Mouse (Mus musculus) limb, embryonic 14.5 days (tissue): Measurements from ENCODE around the gene Sympk. TPM values are rescaled to one million over a fixed set of nuclear protein-coding genes. Genes with fewer than 3 reads are reported as not detected.
A peak's percentile ranks its signal among the peaks of the same experiment; 100 is the strongest.

Experiments
- ATAC-seq: fragments of 200-750 bp; cut with Nextera tagmentation; 2 replicates; pipeline ENCODE4 v1.8.0; 2017; ENCODE audit warnings: low read depth, moderate number of reproducible peaks, moderate TSS enrichment; ENCODE audit not compliant: low FRiP score
- DNase-seq: peaks from one replicate; pipeline ENCODE4 v3.0.0-alpha.2; 2015; ENCODE audit warnings: low spot score
- H3K27ac ChIP-seq: fragments of 300-500 bp; sonication (generic); replicated peaks from 2 replicates; pipeline ENCODE4 v1.5.1; 2014; ENCODE audit warnings: low read depth, mild to moderate bottlenecking, low read length, moderate library complexity, mixed read lengths
- H3K27me3 ChIP-seq: fragments of 300-500 bp; sonication (generic); 2 replicates; pipeline ENCODE4 v1.6.1; 2014; ENCODE audit warnings: low read length, mixed read lengths; ENCODE audit not compliant: control insufficient read depth, insufficient read depth
- H3K36me3 ChIP-seq: fragments of 300-500 bp; sonication (generic); 2 replicates; pipeline ENCODE4 v1.6.1; 2014; ENCODE audit warnings: mild to moderate bottlenecking, low read length, moderate library complexity, mixed read lengths; ENCODE audit not compliant: control insufficient read depth, insufficient read depth
- H3K4me1 ChIP-seq: fragments of 300-500 bp; sonication (generic); 2 replicates; pipeline ENCODE4 v1.6.1; 2014; ENCODE audit warnings: antibody characterized with exemption, low read length, mixed read lengths; ENCODE audit not compliant: control insufficient read depth, insufficient read depth
- H3K4me2 ChIP-seq: fragments of 300-500 bp; sonication (generic); replicated peaks from 2 replicates; pipeline ENCODE4 v1.6.1; 2014; ENCODE audit warnings: low read depth, mild to moderate bottlenecking, low read length, moderate library complexity; ENCODE audit not compliant: severe bottlenecking
- H3K4me3 ChIP-seq: fragments of 300-500 bp; sonication (generic); replicated peaks from 2 replicates; pipeline ENCODE4 v1.5.1; 2014; ENCODE audit warnings: low read length
- H3K9ac ChIP-seq: fragments of 300-500 bp; sonication (generic); 2 replicates; pipeline ENCODE4 v1.6.1; 2014; ENCODE audit warnings: mild to moderate bottlenecking, low read depth, low read length, moderate library complexity; ENCODE audit not compliant: severe bottlenecking
- H3K9me3 ChIP-seq: fragments of 300-500 bp; sonication (generic); 2 replicates; pipeline ENCODE4 v1.6.1; 2016; ENCODE audit warnings: low read length; ENCODE audit not compliant: control insufficient read depth
- POLR2A ChIP-seq: fragments of 200-500 bp; IDR thresholded peaks from 2 replicates; pipeline ENCODE4 v1.8.0; 2012; ENCODE audit warnings: inconsistent platforms, mild to moderate bottlenecking, moderate library complexity, borderline replicate concordance; ENCODE audit not compliant: insufficient read depth, insufficient read length; ENCODE audit errors: extremely low read depth
- WGBS: fragments of 180-500 bp; shearing (Covaris S2); extraction: QIAGEN DNeasy Blood & Tissue Kit; methylation state at CpG from one replicate; pipeline ENCODE4 v1.1.7; 2014; 5-methylcytosine and 5-hydroxymethylcytosine counted together
- polyA plus RNA-seq, 2 experiments: library from polyadenylated mRNA; depleted of rRNA in 1 of 2; stranded (reverse) in 1 of 2; unstranded in 1 of 2; fragments of >200 nt; fragmentation: Nextera tagmentation in 1 of 2; extraction: Ambion mirVana in 1 of 2; gene quantifications; 2 replicates each; pipeline versions ENCODE4 v1.2.1 to v1.2.3; 2012 to 2014

The Sympk gene
- polyA plus RNA-seq, 2 experiments = 23.0 to 97.0 TPM

DNA sequence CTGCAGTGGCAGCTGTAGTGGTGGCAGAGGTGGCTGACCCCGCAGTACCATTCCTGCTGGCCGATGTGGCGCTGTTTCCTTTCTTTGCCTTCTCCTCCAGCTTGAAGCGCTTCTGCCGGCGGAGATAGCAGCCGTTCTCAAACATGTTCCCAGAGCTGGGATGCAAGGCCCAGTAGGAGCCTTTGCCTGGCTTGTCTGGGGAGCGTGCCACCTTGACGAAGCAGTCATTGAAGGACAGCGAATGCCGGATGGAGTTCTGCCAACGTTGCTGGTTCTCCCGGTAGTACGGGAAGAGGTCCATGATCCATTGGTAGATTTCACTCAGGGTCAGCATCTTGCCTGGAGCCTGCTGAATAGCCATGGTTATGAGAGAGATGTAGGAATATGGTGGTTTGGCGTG lies 9.7 kb upstream of the Sympk start:
- no peak for TF ChIP-seq POLR2A
- Histone ChIP-seq H3K9me3 (no peaks in the 10 kb centered on the region), H3K4me3 (no peak overlapping the region), H3K27me3 (no peaks in the 10 kb centered on the region), H3K4me2 (no peak overlapping the region), H3K4me1 (peaks cover 13% of the 10 kb centered on the region), H3K36me3 (no peaks in the 10 kb centered on the region), H3K9ac (no peak overlapping the region), H3K27ac (no peak overlapping the region)
- 62% methylated on average over 13 of the region's 15 CpGs for WGBS
- ATAC-seq (no peak), DNase-seq (no peak)

DNA sequence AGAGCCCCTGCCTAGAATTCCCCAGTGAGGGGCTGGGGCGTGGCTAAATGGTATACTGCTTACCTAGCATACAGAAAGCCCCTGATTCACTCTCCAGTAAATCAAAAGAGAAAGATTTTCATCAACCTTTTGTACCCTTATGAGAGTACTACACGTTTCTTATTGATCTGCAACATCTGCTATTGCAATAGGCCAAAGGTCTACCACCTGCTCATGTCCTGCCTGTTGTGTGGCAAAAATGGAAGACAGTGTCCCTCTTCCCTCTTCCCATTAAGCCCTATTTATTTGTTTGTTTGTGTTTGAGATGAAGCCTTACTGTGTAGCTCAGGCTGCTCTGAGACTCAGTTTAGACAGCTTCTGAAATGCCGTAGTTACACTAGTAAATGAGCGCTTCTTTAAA lies 8.1 kb upstream of the Sympk start:
- no peak overlapping the region for H3K9ac ChIP-seq
- WGBS = 82% methylated on average over 4 of the region's 4 CpGs
- H3K27me3 ChIP-seq = peaks cover 3% of the 10 kb centered on the region
- H3K4me1 ChIP-seq = peaks cover 13% of the 10 kb centered on the region
- no peak overlapping the region for H3K4me2 ChIP-seq
- DNase-seq = no peak
- no peak overlapping the region for H3K27ac ChIP-seq
- H3K9me3 ChIP-seq = no peaks in the 10 kb centered on the region
- no peaks in the 10 kb centered on the region for H3K36me3 ChIP-seq
- no peak for TF ChIP-seq POLR2A
- no peak for ATAC-seq
- H3K4me3 ChIP-seq = no peak overlapping the region

- H3K9ac ChIP-seq = no peak overlapping the region
- H3K4me1 ChIP-seq = no peaks in the 10 kb centered on the region; the same call in 1 of the 2 replicates
- DNase-seq (no peak), ATAC-seq (no peak)
- TF ChIP-seq POLR2A = no peak
- H3K36me3 ChIP-seq = no peaks in the 10 kb centered on the region
- peaks cover 21% of the 10 kb centered on the region for H3K27me3 ChIP-seq
- no peaks in the 10 kb centered on the region for H3K9me3 ChIP-seq
- H3K4me2 ChIP-seq = no peak overlapping the region
- WGBS = 84% methylated on average over 7 of the region's 7 CpGs
- H3K4me3 ChIP-seq = no peak overlapping the region
- no peak overlapping the region for H3K27ac ChIP-seq
Observed at GRCm38 (mm10) chr7:19017909-19018308, 6.3 kb upstream of the Sympk start.

- Histone ChIP-seq H3K27ac (no peak overlapping the region), H3K4me3 (0 out of 2 replicates have a peak overlapping the region, but pooled peaks have one; percentile 5), H3K36me3 (no peaks in the 10 kb centered on the region), H3K9ac (no peak overlapping the region), H3K4me2 (no peak overlapping the region; the same call in 1 of the 2 replicates), H3K4me1 (peaks cover 9% of the 10 kb centered on the region; the same call in 1 of the 2 replicates), H3K9me3 (no peaks in the 10 kb centered on the region), H3K27me3 (peaks cover 32% of the 10 kb centered on the region)
- no peak for TF ChIP-seq POLR2A
- DNase-seq (no peak), ATAC-seq (no peak)
- WGBS = 24% methylated on average over 8 of the region's 8 CpGs
Observed at GRCm38 (mm10) chr7:19021048-19021447, 3.1 kb upstream of the Sympk start.

DNA sequence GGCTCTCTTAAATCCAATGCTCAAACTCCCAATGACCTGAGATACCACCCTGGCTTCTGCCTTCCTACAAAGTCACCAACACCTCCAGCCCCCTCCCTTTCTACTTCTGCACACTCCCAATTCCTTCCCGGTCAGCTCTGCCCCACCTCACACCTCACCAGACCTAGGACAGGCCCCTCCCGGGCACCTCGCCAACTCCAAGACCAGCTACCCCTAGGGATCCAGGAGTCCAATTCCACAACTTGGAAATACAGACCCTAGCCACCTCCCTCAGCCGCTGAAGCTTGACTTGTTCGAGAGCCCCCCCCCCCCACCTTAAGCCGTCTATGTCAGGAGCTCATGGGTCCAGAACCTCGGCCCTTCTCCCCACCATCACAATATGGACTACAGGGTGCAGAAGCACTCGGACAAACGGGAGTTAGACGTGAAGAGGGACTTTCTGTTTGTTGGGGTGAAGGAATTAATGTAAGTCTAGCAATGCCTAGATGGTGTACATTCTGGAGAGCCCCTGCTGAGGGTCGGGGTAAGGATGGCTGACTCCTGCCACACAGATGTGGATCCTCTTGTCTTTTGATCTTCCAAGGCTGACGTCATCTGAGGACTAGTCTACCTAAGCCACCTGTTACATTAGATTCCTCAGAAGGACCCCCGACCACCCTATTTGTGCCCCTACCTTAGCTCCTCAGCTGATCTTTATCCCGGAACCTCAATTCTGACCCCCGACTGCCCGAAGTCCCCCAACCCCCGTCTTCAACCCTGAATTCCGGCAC lies 1.8 kb upstream of the Sympk start:
- H3K4me2 ChIP-seq = peak overlapping the region; percentile 28; the same call in 1 of the 2 replicates
- no peaks in the 10 kb centered on the region for H3K9me3 ChIP-seq
- DNase-seq = no peak
- H3K27ac ChIP-seq = no peak overlapping the region
- WGBS = 51% methylated on average over 18 of the region's 18 CpGs
- peaks cover 32% of the 10 kb centered on the region for H3K27me3 ChIP-seq
- TF ChIP-seq POLR2A = no peak
- no peaks in the 10 kb centered on the region for H3K36me3 ChIP-seq
- ATAC-seq = no peak
- peak overlapping the region; percentile 75 for H3K4me3 ChIP-seq
- H3K9ac ChIP-seq = no peak overlapping the region
- H3K4me1 ChIP-seq = peaks cover 9% of the 10 kb centered on the region; the same call in 1 of the 2 replicates
